Mouse (Mus musculus) bone marrow, adult 2 months (tissue): Measurements from ENCODE around the gene Rab43.

Experiments
- CTCF ChIP-seq: fragments of 200-500 bp; IDR thresholded peaks from 2 replicates; pipeline ENCODE4 v1.5.1; 2011; ENCODE audit warnings: low read length, control low read depth; ENCODE audit not compliant: control insufficient read depth, insufficient read depth
- POLR2A ChIP-seq: fragments of 200-500 bp; IDR thresholded peaks from 2 replicates; pipeline ENCODE4 v1.6.1; 2011; ENCODE audit warnings: low read depth, mild to moderate bottlenecking, control low read depth, low read length, borderline replicate concordance; ENCODE audit not compliant: control insufficient read depth

GRCm38 (mm10) chr6:87777842-87778241, 34.1 kb downstream of the Rab43 start, which contains the start of gene Gp9:
- TF ChIP-seq POLR2A: no peak
- TF ChIP-seq CTCF: no peak
